Mouse (Mus musculus) MN1 (cell line): Measurements from ENCODE around the gene Ensa.
A peak's percentile ranks its signal among the peaks of the same experiment; 100 is the strongest.
"Not testable (repeated sequence)": the region's sequence is repeated elsewhere in the genome, so short reads cannot be mapped to it uniquely, and the experiment has no call there.

ENCODE experiments used
- DNase-seq: peaks from one replicate; pipeline ENCODE4 v3.0.0-alpha.2; 2016; ENCODE audit warnings: low spot score

Ensa gene

DNA sequence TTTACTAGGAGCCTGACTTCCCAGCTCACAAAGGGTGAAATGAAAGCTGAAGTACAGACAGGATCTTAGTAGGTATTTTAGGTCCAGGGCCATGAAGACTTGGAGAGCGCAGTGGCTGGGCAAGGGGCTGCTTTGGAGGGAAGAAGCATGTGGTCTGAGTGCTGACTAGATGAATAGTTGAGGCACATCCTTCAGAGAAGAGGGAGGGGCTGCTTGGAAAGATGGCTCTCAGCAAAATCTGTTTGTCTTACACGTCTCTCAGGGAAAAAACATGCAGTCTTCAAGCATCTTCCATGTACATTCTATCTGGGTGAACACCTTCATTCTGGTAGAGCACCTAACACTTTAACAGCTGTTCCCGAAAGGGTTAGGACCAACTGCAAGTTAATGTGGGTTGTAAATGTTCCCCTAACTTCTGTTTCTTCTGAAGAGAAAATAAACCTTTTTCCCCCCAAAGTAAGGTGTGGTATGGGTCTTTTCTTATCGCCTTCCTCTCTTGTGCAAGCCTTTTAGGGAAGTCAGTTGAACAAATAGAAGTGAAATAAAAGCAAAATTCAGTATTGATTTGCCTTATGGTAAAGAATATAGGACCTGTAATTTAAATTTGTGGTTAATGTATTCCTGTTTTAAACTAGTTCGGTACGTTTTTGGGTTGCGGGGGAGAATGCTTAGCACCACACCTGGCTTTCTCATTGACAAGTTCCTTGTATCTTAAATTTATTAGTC, 38.1 kb downstream of the Ensa start:
- no peak for DNase-seq

DNA sequence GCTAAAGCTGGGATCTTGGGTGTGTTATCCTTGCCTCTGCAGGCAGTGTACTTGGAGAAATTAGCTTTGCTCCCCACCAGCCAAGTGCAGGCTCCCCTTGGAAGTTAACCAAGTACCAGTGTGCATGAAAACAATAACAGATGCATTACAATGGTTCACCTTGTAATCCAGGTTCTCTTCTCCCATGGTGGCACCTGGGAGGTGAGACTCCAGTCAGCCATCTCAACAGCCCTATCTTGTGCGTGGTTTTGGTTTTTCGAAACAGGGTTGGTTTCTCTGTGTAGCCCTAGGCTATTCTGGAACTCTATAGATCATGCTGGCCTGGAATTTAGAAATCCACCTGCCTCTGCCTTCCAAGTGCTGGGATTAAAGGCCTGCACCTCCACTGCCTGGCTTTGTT, 38.7 kb downstream of the Ensa start:
- DNase-seq, result no peak

DNA sequence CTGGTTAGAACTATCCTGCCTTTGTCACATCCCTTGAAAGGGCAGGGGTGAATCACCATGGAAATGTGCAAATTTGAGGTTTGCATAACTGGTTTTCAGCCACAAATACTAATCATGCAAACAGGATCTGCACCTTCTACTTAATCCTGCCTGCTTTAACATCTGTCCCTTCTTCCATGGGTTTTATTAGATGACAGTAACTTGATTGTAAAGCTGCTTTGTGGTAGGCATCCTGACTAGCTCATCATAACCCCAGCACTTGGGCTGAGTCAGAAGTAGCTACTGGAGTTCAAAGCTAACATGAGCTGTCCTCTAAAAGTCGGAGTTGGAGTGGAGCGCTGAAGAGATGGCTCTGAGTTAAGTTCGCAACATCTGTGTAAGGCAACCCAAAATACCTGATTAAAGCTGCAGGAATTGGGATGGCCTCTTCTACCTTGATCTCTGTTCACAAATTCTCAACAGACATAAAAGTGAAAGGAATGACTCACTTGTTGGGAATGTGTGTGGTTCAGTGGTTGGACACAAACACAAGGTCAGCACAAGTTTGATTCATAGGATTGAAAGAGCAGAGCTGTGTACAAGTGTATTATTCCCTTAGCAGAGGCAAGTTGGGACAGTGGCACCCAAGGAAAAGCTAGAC, 39.3 kb downstream of the Ensa start:
- peak; percentile 28 for DNase-seq

DNA sequence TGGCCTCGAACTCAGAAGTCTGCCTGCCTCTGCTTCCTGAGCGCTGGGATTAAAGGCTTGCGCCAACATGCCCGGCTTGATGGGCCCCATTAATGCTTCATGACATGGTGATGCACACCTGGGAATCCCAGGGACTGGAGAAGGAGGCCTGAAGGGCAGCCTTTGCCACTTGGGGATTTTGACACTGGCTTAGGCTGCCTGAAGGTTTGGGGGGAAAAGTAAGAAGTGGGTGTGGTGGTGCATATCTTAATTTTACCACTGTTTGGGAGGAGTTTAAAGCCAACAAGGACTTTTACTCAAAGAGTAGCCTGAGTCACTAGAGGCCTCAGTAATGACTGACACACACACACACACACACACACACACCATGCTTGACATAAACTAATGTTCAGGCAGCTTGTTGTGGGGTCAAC, 40.2 kb downstream of the Ensa start:
- no peak for DNase-seq

DNA sequence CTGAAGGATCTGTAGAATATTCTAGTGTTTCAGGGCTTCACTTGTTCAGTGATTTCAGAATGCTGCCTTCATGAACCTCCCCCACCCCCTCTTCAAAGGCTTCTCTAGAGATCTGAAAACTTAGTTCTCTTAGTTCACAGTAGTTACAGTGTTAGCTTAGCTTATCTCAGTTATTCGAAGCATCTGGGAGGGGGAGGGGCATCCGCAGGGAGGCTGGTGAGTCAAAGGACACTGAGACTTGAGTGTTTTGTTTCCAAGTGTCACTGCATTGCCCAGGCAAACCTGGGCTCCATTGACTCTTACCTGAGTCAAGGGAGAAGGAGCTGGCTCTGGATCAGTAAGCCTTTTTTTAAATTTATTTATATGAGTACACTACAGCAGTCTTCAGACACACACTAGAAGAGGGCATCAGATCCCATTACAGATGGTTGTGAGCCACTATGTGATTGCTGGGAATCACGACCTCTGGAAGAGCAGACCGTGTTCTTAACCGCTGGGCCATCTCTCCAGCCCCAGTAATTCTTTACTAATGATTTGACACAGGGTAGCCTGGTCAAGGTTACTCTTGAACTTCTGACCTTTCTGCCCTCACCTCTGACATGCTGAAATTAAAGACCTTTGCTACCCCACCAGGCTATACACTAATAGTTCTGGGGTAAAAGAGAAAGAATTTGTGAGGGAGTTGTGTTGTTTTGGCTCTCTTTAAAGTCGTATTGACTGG, 41.5 kb downstream of the Ensa start:
- peak; percentile 21 for DNase-seq

DNA sequence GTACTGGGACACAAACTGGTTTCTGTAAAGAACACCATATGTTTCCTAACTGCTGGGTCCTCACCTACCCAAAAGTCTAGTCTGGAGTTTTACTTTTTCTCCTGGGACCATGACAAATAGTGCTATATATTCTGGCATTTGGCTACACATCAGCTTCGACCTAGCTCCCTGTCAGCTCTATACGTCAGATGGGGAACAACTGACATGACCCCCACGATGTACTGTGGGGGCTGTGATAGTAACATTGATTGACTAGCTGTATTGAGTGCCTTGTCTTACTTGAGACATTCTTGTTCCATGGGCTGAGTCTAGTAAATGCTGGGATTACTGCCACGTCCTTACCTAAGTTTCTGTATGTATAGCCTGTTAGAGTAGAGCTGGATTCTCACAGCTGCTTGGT, 42.7 kb downstream of the Ensa start:
- no peak for DNase-seq

DNA sequence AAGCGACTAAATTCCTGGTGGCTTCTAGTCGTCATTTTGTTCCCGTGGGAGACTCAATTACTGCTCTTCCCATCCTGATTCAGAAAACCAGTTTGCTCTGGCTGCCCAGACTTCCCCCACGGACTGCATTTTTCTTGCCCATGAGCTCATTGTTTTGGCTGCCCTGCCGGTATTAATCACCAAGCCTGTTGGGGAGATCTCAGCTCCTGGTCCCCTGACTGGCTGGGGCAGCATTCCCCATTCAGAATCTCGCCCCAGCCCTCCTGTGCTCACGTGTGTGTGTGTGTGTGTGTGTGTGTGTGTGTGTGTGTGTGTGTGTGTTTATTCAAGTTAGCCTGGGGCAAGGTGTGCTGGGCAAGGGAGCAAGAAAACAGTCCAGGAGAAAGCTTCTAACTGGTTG, 43.2 kb downstream of the Ensa start:
- peak; percentile 79 for DNase-seq

DNA sequence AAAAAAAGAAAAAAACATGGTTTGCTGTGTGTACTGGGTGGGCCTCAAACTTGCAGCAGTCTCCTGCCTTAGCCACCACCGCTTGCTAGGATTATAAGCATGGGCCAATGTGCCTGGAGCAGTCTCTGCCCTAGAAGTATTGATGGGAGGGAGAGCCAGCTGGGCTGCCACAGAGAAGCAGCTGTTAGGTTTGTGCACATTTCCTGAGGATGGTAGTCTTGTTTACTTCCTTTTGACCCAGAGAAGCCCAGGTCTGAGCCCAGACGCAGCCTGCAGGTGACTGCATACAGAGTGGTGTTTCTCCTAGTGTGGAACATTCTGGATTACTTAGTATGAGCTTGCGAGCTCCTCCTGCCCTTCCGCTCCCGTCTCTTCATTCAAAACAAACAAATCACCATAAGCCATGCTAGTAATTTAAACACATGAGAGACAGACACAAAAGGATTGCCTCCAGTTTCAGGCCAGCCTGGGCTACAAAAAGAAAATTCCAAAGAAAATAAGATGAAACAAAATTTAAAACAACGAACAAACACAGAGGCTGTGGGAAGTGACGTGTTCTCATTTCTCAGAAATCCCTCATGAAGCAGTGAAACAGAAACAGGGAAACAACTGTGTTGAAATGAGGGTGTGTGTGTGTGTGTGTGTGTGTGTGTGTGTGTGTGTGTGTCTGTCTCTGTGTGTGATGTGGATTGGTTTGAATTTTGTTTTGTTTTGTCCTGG, 44.0 kb downstream of the Ensa start:
- DNase-seq, result no peak

DNA sequence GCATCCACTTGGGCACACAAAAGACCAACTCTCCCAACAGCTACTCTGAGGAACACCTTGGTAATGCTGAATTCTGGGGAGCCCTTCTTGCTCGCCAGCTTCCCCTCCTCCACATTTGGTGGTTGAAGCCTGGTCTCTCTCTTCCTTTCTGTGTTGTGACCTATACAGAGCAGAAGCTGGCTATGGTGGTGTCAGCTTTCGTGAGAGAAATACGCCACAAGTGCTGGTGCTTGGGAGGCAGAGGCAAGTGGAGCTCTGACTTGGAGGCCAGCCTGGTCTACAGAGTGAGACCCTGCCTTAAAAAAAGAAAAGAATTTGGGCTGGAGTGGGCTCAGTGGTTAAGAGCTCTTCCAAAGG, 44.5 kb downstream of the Ensa start:
- no peak for DNase-seq

DNA sequence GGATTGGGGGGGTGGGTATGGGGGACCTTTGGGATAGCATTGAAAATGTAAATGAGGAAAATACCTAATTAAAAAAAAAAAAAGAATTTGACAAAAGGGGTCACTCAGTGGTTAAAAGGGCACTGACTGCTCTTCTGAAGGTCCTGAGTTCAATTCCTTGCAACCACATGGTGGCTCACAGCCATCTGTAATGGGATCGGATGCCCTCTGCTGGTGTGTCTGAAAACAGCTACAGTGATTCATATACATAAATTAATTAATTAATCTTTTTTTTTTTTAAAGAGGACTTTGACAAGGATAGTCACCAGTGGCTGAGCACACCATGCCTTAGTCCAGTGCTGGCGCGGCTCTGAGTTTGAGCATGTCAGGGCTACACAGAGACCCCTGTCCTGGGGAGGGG, 45.6 kb downstream of the Ensa start:
- not testable (repeated sequence) for DNase-seq

DNA sequence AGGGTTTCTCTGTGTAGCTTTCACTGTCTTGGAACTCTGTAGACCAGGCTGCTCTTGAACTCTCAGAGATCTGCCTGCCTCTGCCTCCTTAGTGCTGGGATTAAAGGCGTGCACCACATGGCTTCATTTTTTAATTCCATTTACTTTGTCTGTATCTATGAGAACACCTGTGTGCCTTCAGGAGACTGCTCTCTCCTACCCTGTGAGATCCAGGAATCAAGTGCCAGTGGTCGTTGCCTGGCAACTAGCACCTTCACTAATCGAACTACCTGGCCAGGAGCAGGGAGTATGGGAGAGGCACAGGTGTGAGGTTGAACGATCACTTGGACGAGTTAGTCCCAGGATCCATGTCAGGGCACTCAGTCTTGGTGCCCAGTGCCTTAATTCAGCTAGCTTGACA, 46.4 kb downstream of the Ensa start:
- DNase-seq, result no peak

DNA sequence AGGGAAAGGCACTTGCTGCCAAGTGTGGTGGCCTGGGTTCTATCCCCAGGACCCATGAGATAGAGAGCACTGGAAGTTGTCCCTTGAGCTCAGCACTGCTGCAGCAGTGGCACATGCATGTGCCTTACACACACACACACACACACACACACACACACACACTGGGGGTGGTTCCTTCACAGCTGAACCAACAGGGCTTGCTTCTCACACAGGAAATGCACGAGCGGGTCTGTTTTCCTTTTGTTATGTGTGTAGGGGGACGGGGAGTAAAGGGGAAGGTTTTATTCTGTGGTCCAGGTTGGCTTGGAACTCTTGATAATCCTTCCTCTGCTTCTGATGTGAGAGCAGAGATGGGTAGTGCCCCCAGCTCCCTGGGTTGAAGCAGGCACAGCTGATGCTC, 47.7 kb downstream of the Ensa start:
- no peak for DNase-seq

DNA sequence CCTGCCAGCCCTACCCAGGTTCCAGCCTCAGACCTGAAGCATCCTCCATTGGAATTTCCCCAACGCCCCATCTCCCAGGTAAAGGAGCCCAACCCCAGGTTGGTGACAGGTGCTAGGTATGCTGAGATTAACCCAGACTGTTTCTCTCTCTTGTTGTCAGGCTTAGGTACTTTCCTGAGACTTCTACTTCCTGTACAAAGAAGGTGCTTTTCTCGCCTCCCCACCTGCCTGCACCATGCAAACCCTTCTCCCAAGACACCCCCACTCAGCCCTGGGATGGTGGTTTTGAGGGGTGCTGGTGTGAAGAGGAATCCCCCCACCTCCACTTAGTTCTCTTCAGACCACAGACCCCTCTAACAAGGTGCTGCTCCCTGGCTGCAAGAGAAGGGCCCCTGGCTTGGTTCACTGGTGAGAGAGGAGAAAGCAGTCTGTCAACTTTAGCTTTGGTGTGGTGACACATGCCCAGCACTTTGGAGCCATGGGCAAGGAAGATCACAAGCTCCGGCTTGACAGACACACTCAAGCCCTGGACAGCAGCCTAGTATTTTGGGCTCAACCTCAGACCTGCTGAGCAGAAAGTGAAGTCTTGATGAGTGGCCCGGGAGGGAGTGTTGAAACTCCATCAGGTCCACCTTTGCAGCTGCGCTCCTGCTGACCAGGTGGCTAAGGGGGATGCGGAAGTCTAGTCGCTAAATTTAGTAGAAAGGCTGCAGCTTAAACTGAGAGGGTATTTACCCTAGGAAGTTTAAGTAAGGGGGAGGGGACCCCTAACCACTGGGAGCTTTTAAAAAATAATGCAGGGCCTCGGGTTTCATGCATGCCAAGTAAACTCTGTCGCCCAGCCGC, 48.3 kb downstream of the Ensa start:
- no peak for DNase-seq

DNA sequence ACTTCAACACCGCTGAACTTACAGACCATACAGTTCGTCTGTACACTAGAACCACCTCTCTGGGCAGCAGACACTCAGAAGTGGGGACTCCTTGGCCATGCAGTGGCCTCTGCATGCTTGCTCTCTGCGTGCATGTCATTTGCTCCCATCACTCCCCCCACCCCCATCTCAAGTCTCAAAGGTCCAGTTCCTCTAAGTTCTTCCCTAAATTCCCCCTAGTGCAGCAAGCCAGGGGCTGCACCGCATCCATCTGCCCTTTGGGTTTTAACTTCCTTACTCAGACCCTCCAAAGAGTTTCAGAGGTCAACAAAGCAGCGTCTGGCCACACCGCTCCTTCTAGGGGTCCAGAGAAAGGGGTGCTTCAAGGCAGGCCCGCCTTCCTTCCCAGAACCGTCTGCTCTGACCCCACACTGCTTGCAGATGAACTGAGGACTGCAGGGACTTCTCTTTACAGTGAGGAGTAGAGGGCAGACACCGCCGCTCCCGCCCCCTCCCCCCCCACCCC, 49.0 kb downstream of the Ensa start:
- no peak for DNase-seq

DNA sequence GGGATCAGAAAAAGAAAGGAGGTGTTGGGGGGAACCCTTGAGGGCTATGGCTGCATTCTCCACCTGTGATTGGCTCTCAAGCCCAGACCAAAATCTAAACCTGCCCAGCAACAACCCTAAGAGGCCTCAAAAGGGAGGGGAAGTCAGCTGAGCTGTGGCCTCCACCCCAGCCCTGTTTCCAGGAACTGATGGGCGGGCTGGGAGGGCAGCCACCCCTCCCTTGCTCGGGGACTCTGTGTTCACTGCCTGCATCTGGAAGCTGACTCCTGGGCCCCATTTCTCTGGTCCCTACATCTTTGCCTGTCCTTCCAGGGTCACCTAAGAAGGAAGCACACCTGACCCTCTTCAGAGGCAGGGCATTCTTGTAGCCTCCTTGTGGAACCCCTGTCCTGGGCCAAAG, 49.4 kb downstream of the Ensa start:
- peak; percentile 56 for DNase-seq

DNA sequence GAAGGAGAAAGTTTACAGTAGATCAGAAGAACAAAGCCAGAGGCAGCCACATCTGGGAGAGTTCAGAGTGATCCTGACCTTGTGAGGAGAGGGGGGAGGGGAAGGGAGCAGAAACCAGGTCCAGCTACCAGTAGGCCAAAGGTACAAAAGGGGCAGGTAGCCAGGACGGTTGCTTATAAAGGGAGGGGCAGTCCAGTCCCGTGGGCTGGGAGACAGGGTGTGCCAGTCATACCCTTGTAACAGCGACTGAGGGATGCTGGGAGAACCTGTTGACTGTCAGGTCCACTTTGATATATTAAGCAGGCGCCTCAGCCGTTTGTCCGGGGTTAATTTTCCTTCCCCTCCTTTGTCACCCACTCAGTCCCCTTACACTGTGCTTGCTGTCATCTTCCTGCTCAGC, 50.0 kb downstream of the Ensa start:
- no peak for DNase-seq

DNA sequence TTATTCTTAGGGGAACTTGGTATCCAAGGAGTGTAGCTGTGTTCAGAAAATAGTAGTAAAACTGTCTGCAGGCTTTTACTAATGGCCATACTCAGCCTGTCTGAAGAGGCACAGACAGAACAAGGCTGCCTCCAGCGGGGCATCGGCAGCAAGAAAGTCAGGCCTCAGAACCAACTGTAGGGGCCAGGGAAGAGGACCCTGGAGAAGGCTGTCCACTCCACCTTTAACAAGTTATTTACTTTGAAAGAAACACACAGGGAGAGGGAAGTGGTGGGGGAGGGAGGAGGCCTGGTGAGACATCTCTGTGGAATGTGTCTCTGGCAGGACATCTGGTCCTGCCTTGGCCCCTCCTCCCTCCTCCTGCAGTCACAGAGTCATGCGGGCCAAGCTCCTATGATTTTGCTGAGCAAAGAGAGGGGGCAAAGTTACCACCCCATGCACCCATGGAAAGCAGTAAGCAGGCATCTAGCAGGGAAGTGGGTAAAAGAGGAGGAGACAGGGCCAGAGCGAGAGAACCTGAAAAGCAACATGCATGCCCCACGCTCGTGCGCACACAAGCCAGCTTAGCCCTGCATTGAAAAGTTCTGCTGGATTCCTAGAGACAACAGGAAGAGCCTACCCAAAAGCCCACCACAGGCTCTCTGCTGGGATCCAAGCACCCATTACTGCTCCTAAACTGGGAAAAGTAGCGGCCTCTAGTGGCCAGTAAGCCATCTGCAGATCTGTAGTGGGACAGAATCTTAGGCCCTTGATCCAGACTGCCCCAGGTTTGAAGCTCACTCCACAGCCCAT, 50.7 kb downstream of the Ensa start:
- DNase-seq, result peak; percentile 83

DNA sequence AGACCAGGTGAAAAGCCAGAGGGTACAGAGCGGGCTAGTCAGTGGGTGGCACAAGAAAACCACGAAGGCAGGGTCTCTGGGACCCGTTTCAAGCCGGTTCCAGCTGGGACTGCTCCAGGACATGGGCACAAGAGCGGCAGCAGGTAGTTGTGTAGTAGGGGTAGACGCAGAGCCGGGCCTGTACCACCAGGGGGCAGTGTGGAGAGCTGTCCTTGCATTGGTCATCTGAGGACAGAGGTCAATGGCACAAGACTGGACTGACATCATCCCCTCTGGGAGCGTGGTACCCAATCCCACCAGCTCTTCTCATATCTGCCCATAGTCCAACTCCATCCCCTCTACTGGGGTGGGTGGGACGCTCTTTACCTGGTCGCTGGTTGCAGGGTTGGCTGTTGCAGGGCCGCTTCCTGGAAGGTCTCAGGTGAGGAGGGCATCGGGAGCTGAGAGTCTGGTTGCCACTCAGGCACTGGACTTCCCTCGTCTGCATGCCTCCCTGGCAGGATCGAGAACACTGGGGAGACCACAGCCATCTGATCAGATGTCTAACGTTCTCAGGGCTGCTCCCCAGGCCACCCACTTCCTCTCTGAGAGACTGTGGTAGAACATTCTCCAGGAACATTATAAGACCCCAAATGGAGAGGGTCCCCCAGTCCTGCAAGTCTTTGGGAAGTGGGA, 52.1 kb downstream of the Ensa start:
- peak; percentile 75 for DNase-seq

DNA sequence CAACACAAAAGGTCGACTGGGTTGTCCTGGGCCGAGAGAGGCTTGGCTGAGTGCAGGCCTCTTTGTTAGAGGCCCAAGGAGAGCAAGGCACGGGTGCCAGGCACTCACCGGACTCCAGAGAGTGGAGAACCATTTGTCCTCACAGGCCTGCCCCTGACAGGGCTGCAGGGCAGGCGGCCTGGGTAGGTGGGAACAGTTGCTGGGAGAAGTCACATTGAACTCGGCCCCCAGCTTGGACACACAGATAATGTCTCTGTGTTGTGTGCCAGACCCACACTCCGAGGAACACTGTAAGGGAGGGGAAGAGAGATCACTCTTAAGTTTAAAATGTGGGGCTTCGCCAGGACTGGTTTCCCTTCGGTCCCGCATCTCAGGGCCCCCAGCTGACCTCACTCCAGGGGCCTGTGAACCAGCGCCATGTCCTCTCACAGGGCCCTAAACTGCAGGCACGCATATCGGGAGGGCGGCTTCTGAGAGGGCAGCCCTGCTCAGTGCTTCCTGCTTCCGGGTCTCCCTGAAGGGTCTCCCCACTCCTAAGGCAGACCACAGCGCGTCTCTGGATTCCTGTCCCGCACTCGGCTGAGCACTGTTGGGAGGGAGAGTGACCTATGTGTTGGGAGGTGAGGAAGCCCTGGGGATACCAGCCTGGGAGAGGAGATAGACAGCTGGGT, 52.8 kb downstream of the Ensa start:
- no peak for DNase-seq

DNA sequence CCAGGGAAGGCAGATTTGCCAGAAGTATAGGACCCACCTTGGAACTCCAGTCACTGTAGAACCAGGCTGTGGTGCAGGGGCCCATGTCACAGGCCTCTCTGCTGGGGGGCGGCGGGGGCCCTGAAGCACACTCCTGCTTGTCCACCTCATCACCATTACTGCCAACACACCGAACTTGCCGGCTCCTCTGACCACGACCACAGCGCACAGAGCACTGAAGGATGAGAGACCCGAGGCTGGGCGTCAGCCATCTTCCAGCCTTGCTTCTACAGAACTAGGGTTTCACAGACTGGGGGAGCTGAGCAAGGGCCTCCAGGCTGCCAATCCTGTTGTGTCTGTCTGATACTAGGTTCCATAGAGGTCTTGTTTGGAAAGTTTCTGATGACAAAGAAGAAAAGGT, 54.8 kb downstream of the Ensa start:
- DNase-seq, result no peak
